Mouse (Mus musculus): ENCODE measurements around the gene Esp1.
"Not testable (repeated sequence)": the region's sequence is repeated elsewhere in the genome, so short reads cannot be mapped to it uniquely, and the experiment has no call there.

The Esp1 gene

DNA sequence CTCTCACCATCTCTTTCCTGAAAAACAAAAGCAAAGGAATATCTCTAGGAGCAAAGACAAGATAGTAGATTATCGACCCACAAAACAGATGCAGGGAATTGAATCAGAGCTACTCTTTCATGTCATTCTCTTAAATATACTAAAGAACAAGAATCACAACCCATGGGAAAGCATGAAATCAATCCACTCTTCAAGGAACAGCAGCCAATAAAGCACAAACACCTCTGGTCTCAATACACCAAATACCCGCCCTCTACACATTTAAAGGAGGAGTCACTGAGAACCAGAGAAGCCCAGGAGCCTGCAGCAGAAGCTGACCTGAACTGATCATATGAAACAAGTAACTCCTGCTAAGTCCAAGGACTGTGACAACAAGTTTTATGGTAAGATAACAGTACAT is at the start of gene Esp1:
Esp1 (plus strand) TSS at position 301 of the 400 bp plus-strand sequence.
- no peak for DNase-seq (ENCODE audit: low spot score)

DNA sequence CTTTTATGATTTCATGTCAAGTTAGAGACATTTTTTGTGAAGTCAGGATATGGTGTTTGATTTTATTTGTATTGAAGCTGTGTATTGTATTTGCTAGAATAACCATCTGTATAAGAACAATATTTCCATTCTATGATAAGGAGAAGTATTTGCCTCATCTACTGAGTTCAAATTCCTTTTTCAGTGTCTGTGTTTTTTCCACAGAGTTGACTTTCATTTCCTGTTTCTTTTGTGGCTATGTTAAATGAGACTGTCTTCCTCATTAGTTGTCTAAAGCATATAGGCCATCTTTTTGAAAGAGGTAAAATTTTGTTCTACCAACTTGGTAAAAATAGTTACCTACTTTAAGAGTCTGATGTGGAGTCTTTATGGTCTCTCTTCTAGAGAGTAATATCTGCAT is 10.6 kb upstream of the Esp1 start:
- DNase-seq (ENCODE audit: low spot score): no peak

DNA sequence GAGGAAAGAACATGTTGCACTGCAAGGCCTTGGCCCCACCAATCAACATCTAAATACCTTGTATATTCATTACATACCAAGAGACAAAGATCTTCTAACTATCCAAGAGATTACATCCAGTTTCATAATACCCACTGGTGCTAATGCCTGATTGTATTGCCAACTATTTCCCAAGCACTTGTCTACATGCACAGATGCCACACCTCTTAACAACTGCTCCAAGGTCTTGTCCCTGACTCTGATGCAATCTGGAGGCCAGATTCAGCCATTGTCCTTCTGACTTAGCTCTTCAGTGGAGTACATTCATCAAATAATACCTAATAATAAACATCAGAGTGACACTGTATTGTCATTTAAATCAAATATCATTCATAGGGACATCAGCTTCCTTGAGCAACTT is 9.9 kb upstream of the Esp1 start:
- DNase-seq (ENCODE audit: low spot score): not testable (repeated sequence)

DNA sequence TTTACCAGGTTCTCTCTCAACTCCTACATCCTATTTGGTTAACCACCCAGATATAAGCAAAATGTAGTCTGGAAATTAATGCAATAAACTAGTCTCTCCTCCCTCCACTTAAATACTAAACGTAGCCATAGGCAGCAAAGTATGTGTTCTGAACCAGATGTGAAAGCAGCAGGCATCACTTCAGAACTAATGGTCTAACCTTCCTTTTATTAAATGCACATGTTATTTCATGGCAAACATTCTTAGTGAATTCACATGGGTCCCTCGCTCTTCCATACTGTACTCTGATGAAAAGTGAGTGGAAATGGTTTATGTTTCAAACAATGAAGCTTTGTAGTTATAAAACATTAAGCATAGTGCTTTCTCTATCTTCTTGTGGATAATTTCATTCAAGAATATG is 4.4 kb downstream of the Esp1 start:
- no peak for DNase-seq (ENCODE audit: low spot score)

DNA sequence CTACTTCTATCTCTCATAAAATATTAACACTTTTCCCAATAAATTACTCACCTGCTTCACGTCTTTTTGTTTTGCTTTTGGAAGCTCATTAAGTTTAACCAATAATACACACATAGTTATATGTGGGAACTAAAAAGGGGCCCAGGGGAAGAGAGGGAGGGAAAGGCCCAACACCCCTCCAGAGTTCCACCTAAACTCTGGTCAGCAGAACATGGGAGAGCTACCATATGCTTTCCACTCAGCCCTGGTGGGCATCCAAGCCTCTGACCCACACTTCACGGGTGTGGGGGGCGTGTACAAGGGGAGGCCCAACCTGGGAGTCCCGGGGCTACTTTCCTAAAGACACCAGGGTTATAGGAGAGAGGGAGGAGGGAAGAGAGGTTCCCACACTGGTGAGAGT is 4.8 kb downstream of the Esp1 start:
- no peak for DNase-seq (ENCODE audit: low spot score)

DNA sequence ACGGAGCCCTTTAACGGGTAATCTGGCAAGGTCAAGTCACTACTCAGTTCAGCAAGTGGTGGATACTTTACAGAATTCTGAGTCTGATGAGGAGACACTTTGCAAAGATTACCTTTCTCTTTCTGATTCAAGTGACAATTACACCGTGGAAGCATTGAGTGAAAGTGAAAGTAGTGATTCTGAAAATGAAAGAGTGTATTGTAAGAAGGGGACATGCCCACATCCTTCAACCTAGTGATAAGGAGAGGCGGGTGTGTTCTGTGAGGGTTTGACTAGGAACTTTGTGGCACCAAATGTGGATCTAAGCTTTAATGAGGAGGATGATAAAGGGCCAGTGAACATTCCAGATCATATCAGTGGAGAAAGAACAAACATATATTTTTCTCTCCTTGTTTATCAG is 36.7 kb downstream of the Esp1 start:
- DNase-seq (ENCODE audit: low spot score): no peak

DNA sequence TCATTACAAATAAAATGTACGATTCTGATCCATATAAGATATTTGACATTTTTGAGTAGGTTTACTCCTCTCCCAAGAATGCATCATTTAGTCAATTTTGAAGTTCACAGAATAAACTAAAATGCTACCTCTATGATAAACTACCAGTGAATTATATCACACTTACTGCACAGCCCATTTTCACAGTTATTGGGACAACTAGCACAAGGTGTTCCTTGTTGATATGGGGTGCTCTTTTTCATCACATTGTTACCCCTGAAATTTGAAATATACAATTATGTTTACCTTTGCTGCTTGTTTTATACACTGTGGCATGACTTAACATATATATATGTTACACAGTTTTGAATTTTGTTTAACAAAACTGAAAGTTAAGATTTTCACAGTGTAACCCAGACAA is 40.2 kb downstream of the Esp1 start:
- no peak for DNase-seq (ENCODE audit: low spot score)
